Mouse (Mus musculus) embryonic facial prominence, embryonic 11.5 days (tissue): ENCODE data around the gene Nhs. TPM values are rescaled to one million over a fixed set of nuclear protein-coding genes. Genes with fewer than 3 reads are reported as not detected.
A peak's percentile ranks its signal among the peaks of the same experiment; 100 is the strongest.

Source experiments
- ATAC-seq: fragments of 200-750 bp; cut with Nextera tagmentation; replicated peaks from 2 replicates; pipeline ENCODE4 v1.8.0; 2017; ENCODE audit warnings: low read depth; ENCODE audit not compliant: insufficient number of reproducible peaks, low FRiP score, low TSS enrichment
- DNase-seq: peaks from one replicate; pipeline ENCODE4 v3.0.0-alpha.2; 2015; ENCODE audit warnings: low spot score
- H3K27ac ChIP-seq: fragments of 300-500 bp; sonication (generic); replicated peaks from 2 replicates; pipeline ENCODE4 v1.5.1; 2014; ENCODE audit warnings: mild to moderate bottlenecking, low read depth, low read length, control low read depth
- H3K27me3 ChIP-seq: fragments of 300-500 bp; sonication (generic); 2 replicates; pipeline ENCODE4 v1.6.1; 2014; ENCODE audit warnings: mild to moderate bottlenecking, low read length, moderate library complexity, mixed read lengths; ENCODE audit not compliant: control insufficient read depth, insufficient read depth
- H3K36me3 ChIP-seq: fragments of 300-500 bp; sonication (generic); replicated peaks from 2 replicates; pipeline ENCODE4 v1.6.1; 2014; ENCODE audit warnings: low read depth, mild to moderate bottlenecking, low read length, moderate library complexity, mixed read lengths; ENCODE audit not compliant: control insufficient read depth, insufficient read depth
- H3K4me1 ChIP-seq: fragments of 300-500 bp; sonication (generic); 2 replicates; pipeline ENCODE4 v1.6.1; 2014; ENCODE audit warnings: low read length, mixed read lengths; ENCODE audit not compliant: control insufficient read depth, insufficient read depth
- H3K4me2 ChIP-seq: fragments of 300-500 bp; sonication (generic); 2 replicates; pipeline ENCODE4 v1.6.1; 2014; ENCODE audit warnings: low read depth, mild to moderate bottlenecking, control low read depth, low read length, moderate library complexity
- H3K4me3 ChIP-seq: fragments of 300-500 bp; sonication (generic); 2 replicates; pipeline ENCODE4 v1.5.1; 2014; ENCODE audit warnings: low read depth, low read length, control low read depth
- H3K9ac ChIP-seq: fragments of 300-500 bp; sonication (generic); replicated peaks from 2 replicates; pipeline ENCODE4 v1.6.1; 2014; ENCODE audit warnings: mild to moderate bottlenecking, control low read depth, low read length
- H3K9me3 ChIP-seq: fragments of 300-500 bp; sonication (generic); replicated peaks from 2 replicates; pipeline ENCODE4 v1.6.1; 2016; ENCODE audit warnings: mild to moderate bottlenecking, low read length, inconsistent platforms, mixed read lengths; ENCODE audit not compliant: control insufficient read depth
- WGBS: fragments of 180-500 bp; shearing (Covaris S2); extraction: QIAGEN DNeasy Blood & Tissue Kit; methylation state at CpG from one replicate; pipeline ENCODE4 v1.1.7; 2014; 5-methylcytosine and 5-hydroxymethylcytosine counted together
- polyA plus RNA-seq: library from polyadenylated mRNA; unstranded; fragments of >200 nt; fragmentation: Nextera tagmentation; extraction: Ambion mirVana; gene quantifications from 2 replicates; pipeline ENCODE4 v1.2.1, GENCODE M21; 2014

Gene Nhs
- polyA plus RNA-seq, 1 experiment from 2014 or later = 3.3 TPM

DNA sequence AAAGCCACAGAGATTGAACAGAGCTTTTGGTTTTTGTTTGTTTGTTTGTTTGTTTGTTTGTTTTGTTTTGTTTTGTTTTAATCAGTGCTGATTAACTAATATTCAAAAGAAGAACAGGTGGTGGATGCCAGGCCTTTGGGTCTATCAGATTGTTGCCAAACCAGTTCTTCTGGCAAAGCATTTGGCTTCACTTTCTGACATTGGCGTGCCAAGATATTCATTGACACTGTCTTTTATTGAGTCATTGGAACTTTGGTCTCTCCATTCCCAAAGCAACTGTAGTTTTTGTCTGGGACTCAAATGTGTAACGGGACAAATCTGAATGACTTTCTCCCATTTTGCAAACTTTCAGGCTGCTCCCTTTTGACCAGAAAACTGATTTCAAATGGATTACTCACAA lies 109.9 kb downstream of the Nhs start:
- no peak overlapping the region for H3K9ac ChIP-seq
- H3K27me3 ChIP-seq = no peaks in the 10 kb centered on the region; the same call in 1 of the 2 replicates
- H3K4me1 ChIP-seq = no peaks in the 10 kb centered on the region
- ATAC-seq (no peak), DNase-seq (no peak)
- no peaks in the 10 kb centered on the region for H3K9me3 ChIP-seq
- H3K27ac ChIP-seq = no peak overlapping the region
- WGBS = 91% methylated on average over 2 of the region's 2 CpGs
- H3K4me3 ChIP-seq = no peak overlapping the region
- no peak overlapping the region for H3K4me2 ChIP-seq
- no peaks in the 10 kb centered on the region for H3K36me3 ChIP-seq

GRCm38 (mm10) chrX:162045527-162045926 lies 114.0 kb downstream of the Nhs start:
- Histone ChIP-seq H3K4me3 (no peak overlapping the region), H3K4me1 (no peaks in the 10 kb centered on the region), H3K9ac (no peak overlapping the region), H3K4me2 (no peak overlapping the region), H3K27me3 (no peaks in the 10 kb centered on the region; the same call in 1 of the 2 replicates), H3K36me3 (no peaks in the 10 kb centered on the region), H3K27ac (no peak overlapping the region), H3K9me3 (no peaks in the 10 kb centered on the region)
- no peak for DNase-seq
- 90% methylated on average over 2 of the region's 2 CpGs for WGBS
- no peak for ATAC-seq

DNA sequence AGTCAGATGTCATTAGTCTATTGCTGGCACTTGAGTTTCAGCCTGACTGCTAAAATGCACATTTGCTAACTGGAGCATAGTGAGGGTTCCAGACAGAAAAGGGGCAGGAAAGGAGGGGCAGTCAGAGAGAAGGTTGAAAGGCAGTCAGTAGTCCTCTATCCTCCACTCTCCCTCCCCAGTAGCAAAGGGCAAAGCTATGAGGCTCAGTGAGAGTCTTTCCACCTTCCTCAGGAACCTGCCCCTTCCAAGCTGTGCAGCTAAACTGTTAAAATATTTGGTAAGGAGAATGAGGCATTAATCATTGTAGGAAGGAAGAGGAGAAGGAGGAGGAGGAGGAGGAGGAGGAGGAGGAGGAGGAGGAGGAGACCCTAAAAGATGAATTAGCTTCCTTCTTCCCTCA lies 115.4 kb downstream of the Nhs start:
- Histone ChIP-seq H3K4me2 (no peak overlapping the region), H3K9ac (no peak overlapping the region), H3K27me3 (no peaks in the 10 kb centered on the region)

GRCm38 (mm10) chrX:162025210-162025953 lies 134.1 kb downstream of the Nhs start:
- Histone ChIP-seq H3K4me3 (no peak overlapping the region), H3K4me2 (no peak overlapping the region), H3K27ac (no peak overlapping the region), H3K4me1 (no peaks in the 10 kb centered on the region), H3K9me3 (no peaks in the 10 kb centered on the region), H3K36me3 (no peaks in the 10 kb centered on the region), H3K27me3 (no peaks in the 10 kb centered on the region; the same call in 1 of the 2 replicates), H3K9ac (no peak overlapping the region)
- WGBS = 35% methylated on average over 13 of the region's 13 CpGs
- DNase-seq = peak; percentile 60
- no peak for ATAC-seq

More for the DNA sequence above, 115.4 kb downstream of the Nhs start:
- ATAC-seq (no peak), DNase-seq (no peak)
- Histone ChIP-seq H3K27ac (no peak overlapping the region), H3K4me3 (no peak overlapping the region), H3K36me3 (no peaks in the 10 kb centered on the region), H3K4me1 (no peaks in the 10 kb centered on the region), H3K9me3 (no peaks in the 10 kb centered on the region)

DNA sequence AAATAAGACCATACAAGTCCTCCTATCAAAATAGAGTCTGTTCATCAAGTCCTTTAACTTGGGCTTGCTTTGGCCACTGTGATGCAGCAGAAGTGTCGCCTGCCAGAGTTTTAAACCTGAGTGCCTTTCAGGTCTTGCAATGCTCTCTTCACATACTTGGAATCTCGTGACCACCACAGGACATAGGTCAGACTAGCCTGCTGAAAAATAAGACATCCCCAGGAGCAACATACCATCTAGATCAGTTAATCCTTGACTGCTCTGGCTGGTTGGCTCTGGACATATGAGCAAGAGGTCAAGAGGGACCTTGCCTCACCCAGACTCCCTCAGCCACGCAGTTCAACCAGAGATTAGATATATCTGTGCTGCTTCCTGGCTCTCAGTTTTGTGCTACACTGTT lies 137.8 kb downstream of the Nhs start:
- no peak for ATAC-seq
- Histone ChIP-seq H3K4me2 (no peak overlapping the region), H3K27me3 (no peaks in the 10 kb centered on the region)

GRCm38 (mm10) chrX:162020039-162020566 lies 139.4 kb downstream of the Nhs start:
- 74% methylated on average over 3 of the region's 3 CpGs for WGBS
- Histone ChIP-seq H3K4me1 (no peaks in the 10 kb centered on the region), H3K4me2 (no peak overlapping the region), H3K9me3 (no peaks in the 10 kb centered on the region), H3K9ac (no peak overlapping the region), H3K36me3 (no peaks in the 10 kb centered on the region), H3K27me3 (no peaks in the 10 kb centered on the region), H3K4me3 (no peak overlapping the region), H3K27ac (no peak overlapping the region)
- DNase-seq (no peak), ATAC-seq (no peak)

More for the DNA sequence above, 137.8 kb downstream of the Nhs start:
- no peaks in the 10 kb centered on the region for H3K9me3 ChIP-seq
- no peak overlapping the region for H3K27ac ChIP-seq
- DNase-seq = no peak
- H3K4me1 ChIP-seq = no peaks in the 10 kb centered on the region
- H3K9ac ChIP-seq = no peak overlapping the region
- no peaks in the 10 kb centered on the region for H3K36me3 ChIP-seq
- no peak overlapping the region for H3K4me3 ChIP-seq
- 79% methylated on average over 3 of the region's 3 CpGs for WGBS

DNA sequence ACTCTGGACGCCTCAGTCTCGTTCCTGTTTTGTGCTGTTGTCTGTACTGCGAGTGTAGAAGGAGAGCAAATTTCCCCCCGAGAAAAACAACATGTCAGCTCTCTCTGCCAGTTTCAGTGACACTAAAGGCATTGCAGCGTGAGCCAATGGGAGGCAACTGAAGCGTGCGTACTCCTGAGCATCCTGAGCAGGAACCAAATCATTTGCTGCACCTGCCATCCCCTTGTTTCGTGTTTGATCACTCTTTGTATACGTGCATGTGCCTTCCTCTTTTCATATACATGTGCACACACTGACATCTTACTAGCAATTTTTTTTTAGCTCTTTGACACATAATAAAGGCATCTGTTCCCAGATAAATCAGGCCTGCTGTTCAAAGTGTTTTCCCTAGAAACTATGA lies 142.1 kb downstream of the Nhs start:
- WGBS = 53% methylated on average over 9 of the region's 9 CpGs
- Histone ChIP-seq H3K4me1 (no peaks in the 10 kb centered on the region), H3K4me2 (no peak overlapping the region), H3K9ac (no peak overlapping the region), H3K36me3 (no peaks in the 10 kb centered on the region), H3K4me3 (no peak overlapping the region), H3K27ac (no peak overlapping the region), H3K27me3 (no peaks in the 10 kb centered on the region), H3K9me3 (no peaks in the 10 kb centered on the region)
- no peak for ATAC-seq
- DNase-seq = no peak

- Histone ChIP-seq H3K9ac (no peak overlapping the region), H3K9me3 (no peaks in the 10 kb centered on the region), H3K4me3 (no peak overlapping the region), H3K27ac (no peak overlapping the region), H3K4me1 (no peaks in the 10 kb centered on the region), H3K36me3 (no peaks in the 10 kb centered on the region), H3K4me2 (no peak overlapping the region), H3K27me3 (no peaks in the 10 kb centered on the region)
- 91% methylated on average over 4 of the region's 4 CpGs for WGBS
- no peak for DNase-seq
- no peak for ATAC-seq
Observed at GRCm38 (mm10) chrX:162012570-162012969, 147.0 kb downstream of the Nhs start.
